Mouse (Mus musculus): ENCODE results near the gene Rnf212. TPM values are rescaled to one million over a fixed set of nuclear protein-coding genes. Genes with fewer than 3 reads are reported as not detected.

Gene Rnf212
- not detected for total RNA-seq (2023)

DNA sequence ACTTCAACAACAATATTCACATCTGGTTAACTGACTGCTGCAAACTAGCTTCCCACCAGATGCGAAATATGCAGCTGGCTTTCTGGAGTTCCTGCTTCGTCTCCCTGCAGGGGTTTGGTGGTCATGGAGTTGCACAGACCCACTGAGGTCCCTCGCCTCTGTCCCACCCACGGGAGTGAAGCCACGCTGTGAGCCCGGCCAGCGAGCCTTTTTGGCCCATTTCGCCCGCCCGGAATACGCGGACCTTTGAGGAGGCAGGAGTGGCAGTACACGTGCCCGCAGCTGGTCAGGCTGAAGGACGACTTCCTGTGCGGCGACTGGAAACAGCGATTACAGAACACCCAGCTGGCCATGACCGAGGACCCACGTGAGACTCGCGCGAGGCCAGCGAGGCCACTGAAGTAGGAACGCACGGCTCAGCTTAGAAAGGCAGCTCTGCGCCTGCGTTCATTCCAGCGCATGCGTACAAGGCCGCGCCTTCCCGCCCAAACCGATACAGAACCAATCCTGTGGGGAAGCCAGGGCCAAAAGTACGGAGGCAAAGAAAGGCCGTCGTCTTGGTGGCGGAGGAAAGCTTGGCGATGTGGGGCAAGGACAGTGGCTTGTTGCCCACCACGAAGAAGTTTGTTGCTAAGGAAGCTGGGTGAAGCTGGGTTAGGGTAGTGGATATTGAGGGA lies at the start of gene Rnf212:
Gene Rnf212, minus strand, starts transcription at position 353 of the 677 bp plus-strand sequence.

DNA sequence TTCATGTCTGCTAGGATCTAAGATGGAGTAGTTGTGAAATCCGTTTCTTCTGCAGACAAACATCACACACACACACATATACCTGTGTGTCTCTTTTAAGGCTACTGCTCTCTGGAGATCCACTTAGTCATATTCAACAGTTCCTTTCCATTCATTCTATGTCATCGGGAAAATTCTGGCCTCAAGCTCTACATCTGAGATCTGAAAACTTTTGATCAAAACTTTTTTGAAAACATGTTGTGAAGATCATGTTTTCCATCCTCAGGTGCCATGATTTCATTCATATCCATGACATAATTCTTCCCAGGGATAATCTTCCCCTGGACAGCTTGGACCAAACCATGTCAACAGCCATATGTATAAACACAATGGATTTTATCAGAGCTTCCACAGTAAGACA lies 34.0 kb upstream of the Rnf212 start, which contains the start of gene Vmn2r8:
Gene Vmn2r8, minus strand, starts transcription at position 101 of the 400 bp plus-strand sequence.

DNA sequence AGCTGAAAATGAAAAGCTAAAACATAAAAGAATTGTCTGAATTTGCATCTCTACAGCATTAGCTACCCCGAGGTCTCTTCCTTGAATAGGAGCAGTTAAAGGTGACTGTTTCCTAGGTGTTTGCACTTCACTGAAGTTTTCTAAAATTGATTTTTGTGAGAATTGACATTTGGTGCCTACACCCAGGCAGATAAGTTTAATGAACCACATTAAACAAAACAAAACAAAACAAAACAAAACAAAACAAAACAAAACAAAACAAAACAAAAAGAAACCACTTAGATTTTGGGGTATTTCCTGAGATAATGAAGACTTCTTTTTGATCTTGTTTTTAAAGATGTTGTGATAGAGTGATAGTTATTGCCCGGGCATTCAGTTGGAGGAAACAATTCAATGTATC lies 20.5 kb upstream of the Rnf212 start, which contains the start of gene Tmed11:
Gene Tmed11, minus strand, starts transcription at position 101 of the 400 bp plus-strand sequence.

DNA sequence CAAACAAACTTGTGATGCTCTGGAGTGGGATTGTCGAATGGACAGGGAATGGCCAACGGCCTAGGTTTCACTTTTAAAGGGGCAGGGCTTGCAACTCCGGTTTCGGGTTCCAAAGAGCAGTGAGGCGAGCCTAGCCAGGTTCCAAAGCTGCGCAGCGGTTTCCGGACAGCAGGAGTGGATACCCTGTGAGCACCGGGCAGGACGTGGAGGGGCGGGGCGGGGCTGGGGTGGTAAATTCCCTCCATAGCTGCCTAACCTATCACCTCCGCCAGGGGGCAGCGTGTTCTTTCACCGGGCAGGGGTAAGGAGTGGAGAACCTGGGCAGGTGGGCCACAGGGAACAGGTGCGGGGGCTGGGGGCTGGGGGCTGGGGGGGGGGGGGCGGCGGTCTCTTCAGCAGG lies 82.5 kb downstream of the Rnf212 start, which contains the start of gene Fgfrl1:
Gene Fgfrl1, plus strand, starts transcription at position 112 of the 400 bp plus-strand sequence.

Other genes with a start within 250 kb of the Rnf212 start
- gene Cplx1, start 225.0 kb downstream of the Rnf212 start, total RNA-seq (2023): not detected
- gene Gak, start 145.2 kb downstream of the Rnf212 start, total RNA-seq (2023): 100 to 1,000 TPM; 135 to 139 TPM
- gene Tmem175, start 145.2 kb downstream of the Rnf212 start, total RNA-seq (2023): 10 to 100 TPM; 19.3 to 20.5 TPM
- 10 to 100 TPM; 25.9 to 27.4 TPM for gene Idua, start 114.7 kb downstream of the Rnf212 start, total RNA-seq (2023)
- 10 to 100 TPM; 18.2 to 26.4 TPM for gene Dgkq, start 105.3 kb downstream of the Rnf212 start, total RNA-seq (2023)
- gene Slc26a1, start 99.4 kb downstream of the Rnf212 start, total RNA-seq (2023): not detected
- 1 to 10 TPM; 2.2 to 4.3 TPM for gene Fgfrl1, start 82.6 kb downstream of the Rnf212 start, total RNA-seq (2023)
- gene Tmed11, start 20.4 kb upstream of the Rnf212 start, total RNA-seq (2023): not detected
- gene Vmn2r8, start 33.9 kb upstream of the Rnf212 start, total RNA-seq (2023): not detected
- not detected for gene Vmn2r9, start 77.6 kb upstream of the Rnf212 start, total RNA-seq (2023)
- not detected for gene Vmn2r10, start 231.5 kb upstream of the Rnf212 start, total RNA-seq (2023)